Mouse (Mus musculus) intestine, embryonic 16.5 days (tissue): ENCODE data around the gene Fam234b. TPM values are rescaled to one million over a fixed set of nuclear protein-coding genes. Genes with fewer than 3 reads are reported as not detected.

ENCODE experiments used
- ATAC-seq: fragments of 200-750 bp; cut with Nextera tagmentation; 2 replicates; pipeline ENCODE4 v1.8.0; 2017; ENCODE audit warnings: moderate TSS enrichment, moderate library complexity
- H3K27ac ChIP-seq: fragments of 300-500 bp; sonication (generic); 2 replicates; pipeline ENCODE4 v1.5.1; 2014; ENCODE audit warnings: mild to moderate bottlenecking, low read length
- H3K27me3 ChIP-seq: fragments of 300-500 bp; sonication (generic); replicated peaks from 2 replicates; pipeline ENCODE4 v1.6.1; 2014; ENCODE audit warnings: low read length, control low read depth, mixed read lengths; ENCODE audit not compliant: control insufficient read depth, insufficient read depth
- H3K36me3 ChIP-seq: fragments of 300-500 bp; sonication (generic); 2 replicates; pipeline ENCODE4 v1.6.1; 2014; ENCODE audit warnings: low read length, control low read depth; ENCODE audit not compliant: control insufficient read depth, insufficient read depth
- H3K4me1 ChIP-seq: fragments of 300-500 bp; sonication (generic); 2 replicates; pipeline ENCODE4 v1.6.1; 2014; ENCODE audit warnings: low read length, control low read depth, mixed read lengths; ENCODE audit not compliant: control insufficient read depth, insufficient read depth
- H3K4me2 ChIP-seq: fragments of 300-500 bp; sonication (generic); 2 replicates; pipeline ENCODE4 v1.6.1; 2014; ENCODE audit warnings: low read depth, low read length, control low read depth
- H3K4me3 ChIP-seq: fragments of 300-500 bp; sonication (generic); 2 replicates; pipeline ENCODE4 v1.5.1; 2014; ENCODE audit warnings: mild to moderate bottlenecking, low read length
- H3K9ac ChIP-seq: fragments of 300-500 bp; sonication (generic); 2 replicates; pipeline ENCODE4 v1.6.1; 2014; ENCODE audit warnings: low read depth, low read length
- H3K9me3 ChIP-seq: fragments of 300-500 bp; sonication (generic); 2 replicates; pipeline ENCODE4 v1.6.1; 2016; ENCODE audit warnings: low read length, control low read depth; ENCODE audit not compliant: control insufficient read depth
- WGBS: fragments of 180-500 bp; shearing (Covaris S2); extraction: QIAGEN DNeasy Blood & Tissue Kit; methylation state at CpG from one replicate; pipeline ENCODE4 v1.1.7; 2014; 5-methylcytosine and 5-hydroxymethylcytosine counted together
- polyA plus RNA-seq: library from polyadenylated mRNA; unstranded; fragments of >200 nt; fragmentation: Nextera tagmentation; extraction: Ambion mirVana; gene quantifications from 2 replicates; pipeline ENCODE4 v1.2.1, GENCODE M21; 2015

Gene Fam234b
- polyA plus RNA-seq, 1 experiment from 2014 or later = 36.9 TPM

- H3K4me1 ChIP-seq = peaks cover 4% of the 10 kb centered on the region; the same call in 1 of the 2 replicates
- no peaks in the 10 kb centered on the region for H3K36me3 ChIP-seq
- ATAC-seq = no peak
- no peaks in the 10 kb centered on the region for H3K9me3 ChIP-seq
- H3K9ac ChIP-seq = no peak overlapping the region
- WGBS = 70% methylated on average over 3 of the region's 3 CpGs
- H3K27me3 ChIP-seq = no peaks in the 10 kb centered on the region
- no peak overlapping the region for H3K27ac ChIP-seq
- no peak overlapping the region for H3K4me2 ChIP-seq
- H3K4me3 ChIP-seq = no peak overlapping the region
Measured at GRCm38 (mm10) chr6:135169246-135169645, 28.5 kb upstream of the Fam234b start.

DNA sequence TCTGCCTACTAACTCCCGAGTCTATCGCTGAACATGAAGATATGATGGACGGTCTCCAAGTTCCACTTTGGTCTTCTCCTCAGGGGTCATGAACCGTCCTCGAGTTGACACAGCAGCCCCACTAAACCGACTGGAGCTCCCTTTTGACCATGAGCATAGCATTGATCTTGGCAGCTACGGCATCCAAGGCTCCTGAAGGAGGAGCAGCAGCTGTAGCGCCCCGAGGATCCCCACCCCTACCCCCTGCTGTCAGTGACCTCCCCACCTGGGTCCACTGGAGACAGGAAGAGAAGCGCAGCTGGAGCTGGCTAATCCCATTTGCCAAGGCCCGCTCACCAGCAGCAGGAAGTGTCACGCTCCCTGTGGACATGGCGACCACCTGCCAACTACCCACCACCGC, 26.0 kb upstream of the Fam234b start:
- no peaks in the 10 kb centered on the region for H3K36me3 ChIP-seq
- H3K27me3 ChIP-seq = no peaks in the 10 kb centered on the region
- H3K27ac ChIP-seq = no peak overlapping the region
- ATAC-seq = no peak
- H3K9ac ChIP-seq = no peak overlapping the region
- no peak overlapping the region for H3K4me3 ChIP-seq
- no peak overlapping the region for H3K4me2 ChIP-seq
- WGBS = 74% methylated on average over 14 of the region's 14 CpGs
- no peaks in the 10 kb centered on the region for H3K9me3 ChIP-seq
- 0 out of 2 replicates have a peak, but pooled peaks cover 4% of the 10 kb centered on the region for H3K4me1 ChIP-seq

DNA sequence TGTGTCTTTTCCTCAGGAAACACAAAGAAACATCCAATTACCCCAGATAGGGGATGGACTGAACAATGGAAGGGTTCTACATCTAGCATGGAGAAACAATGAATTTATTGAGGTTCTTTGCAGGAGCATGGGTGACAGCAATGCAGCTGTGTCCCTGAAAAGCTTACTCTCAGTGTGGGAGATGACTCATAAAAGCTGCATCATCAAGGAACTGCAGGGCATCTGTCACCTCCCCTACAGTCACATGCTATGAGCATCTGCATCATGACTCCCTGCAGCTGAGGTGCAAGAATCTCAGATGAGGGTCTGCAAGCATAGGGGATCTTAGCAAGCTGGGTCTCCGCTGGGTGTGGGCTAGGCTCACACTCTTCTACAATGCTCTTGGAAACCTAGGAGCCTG, 22.8 kb upstream of the Fam234b start:
- no peak overlapping the region for H3K27ac ChIP-seq

GRCm38 (mm10) chr6:135177271-135177670, 20.5 kb upstream of the Fam234b start:
- Histone ChIP-seq H3K27me3 (no peaks in the 10 kb centered on the region), H3K9me3 (no peaks in the 10 kb centered on the region), H3K9ac (no peak overlapping the region), H3K27ac (no peak overlapping the region), H3K4me1 (no peaks in the 10 kb centered on the region), H3K4me2 (no peak overlapping the region), H3K36me3 (no peaks in the 10 kb centered on the region), H3K4me3 (no peak overlapping the region)
- ATAC-seq = no peak

More for the DNA sequence above, 22.8 kb upstream of the Fam234b start:
- H3K4me1 ChIP-seq = no peaks in the 10 kb centered on the region
- ATAC-seq = no peak
- H3K4me2 ChIP-seq = no peak overlapping the region
- H3K4me3 ChIP-seq = no peak overlapping the region
- H3K36me3 ChIP-seq = no peaks in the 10 kb centered on the region
- no peaks in the 10 kb centered on the region for H3K27me3 ChIP-seq
- 100% methylated on average over 1 of the region's 1 CpGs for WGBS
- no peaks in the 10 kb centered on the region for H3K9me3 ChIP-seq
- H3K9ac ChIP-seq = no peak overlapping the region

- WGBS = 46% methylated on average over 3 of the region's 3 CpGs
- H3K9me3 ChIP-seq = no peaks in the 10 kb centered on the region
Measured at GRCm38 (mm10) chr6:135178599-135178998, 19.2 kb upstream of the Fam234b start.

GRCm38 (mm10) chr6:135182925-135183324, 14.9 kb upstream of the Fam234b start:
- Histone ChIP-seq H3K36me3 (no peaks in the 10 kb centered on the region), H3K27ac (no peak overlapping the region), H3K9me3 (no peaks in the 10 kb centered on the region), H3K4me3 (no peak overlapping the region), H3K27me3 (no peaks in the 10 kb centered on the region), H3K4me2 (no peak overlapping the region), H3K4me1 (peaks cover 6% of the 10 kb centered on the region; the same call in 1 of the 2 replicates), H3K9ac (no peak overlapping the region)
- no peak for ATAC-seq
- WGBS = 50% methylated on average over 4 of the region's 5 CpGs

More at GRCm38 (mm10) chr6:135178599-135178998, 19.2 kb upstream of the Fam234b start:
- no peak overlapping the region for H3K27ac ChIP-seq
- H3K4me2 ChIP-seq = no peak overlapping the region
- H3K9ac ChIP-seq = no peak overlapping the region
- no peaks in the 10 kb centered on the region for H3K27me3 ChIP-seq
- no peaks in the 10 kb centered on the region for H3K36me3 ChIP-seq
- no peak overlapping the region for H3K4me3 ChIP-seq
- no peak for ATAC-seq
- peaks cover 4% of the 10 kb centered on the region; the same call in 1 of the 2 replicates for H3K4me1 ChIP-seq

- ATAC-seq = peak; percentile 90
- no peaks in the 10 kb centered on the region for H3K36me3 ChIP-seq
- H3K4me1 ChIP-seq = peaks cover 6% of the 10 kb centered on the region; the same call in 1 of the 2 replicates
- H3K27me3 ChIP-seq = no peaks in the 10 kb centered on the region
- no peak overlapping the region for H3K4me3 ChIP-seq
- no peak overlapping the region for H3K9ac ChIP-seq
- 26% methylated on average over 8 of the region's 8 CpGs for WGBS
- H3K4me2 ChIP-seq = no peak overlapping the region
- H3K27ac ChIP-seq = no peak overlapping the region; the same call in 1 of the 2 replicates
- H3K9me3 ChIP-seq = no peaks in the 10 kb centered on the region
Measured at GRCm38 (mm10) chr6:135183961-135184360, 13.8 kb upstream of the Fam234b start.

DNA sequence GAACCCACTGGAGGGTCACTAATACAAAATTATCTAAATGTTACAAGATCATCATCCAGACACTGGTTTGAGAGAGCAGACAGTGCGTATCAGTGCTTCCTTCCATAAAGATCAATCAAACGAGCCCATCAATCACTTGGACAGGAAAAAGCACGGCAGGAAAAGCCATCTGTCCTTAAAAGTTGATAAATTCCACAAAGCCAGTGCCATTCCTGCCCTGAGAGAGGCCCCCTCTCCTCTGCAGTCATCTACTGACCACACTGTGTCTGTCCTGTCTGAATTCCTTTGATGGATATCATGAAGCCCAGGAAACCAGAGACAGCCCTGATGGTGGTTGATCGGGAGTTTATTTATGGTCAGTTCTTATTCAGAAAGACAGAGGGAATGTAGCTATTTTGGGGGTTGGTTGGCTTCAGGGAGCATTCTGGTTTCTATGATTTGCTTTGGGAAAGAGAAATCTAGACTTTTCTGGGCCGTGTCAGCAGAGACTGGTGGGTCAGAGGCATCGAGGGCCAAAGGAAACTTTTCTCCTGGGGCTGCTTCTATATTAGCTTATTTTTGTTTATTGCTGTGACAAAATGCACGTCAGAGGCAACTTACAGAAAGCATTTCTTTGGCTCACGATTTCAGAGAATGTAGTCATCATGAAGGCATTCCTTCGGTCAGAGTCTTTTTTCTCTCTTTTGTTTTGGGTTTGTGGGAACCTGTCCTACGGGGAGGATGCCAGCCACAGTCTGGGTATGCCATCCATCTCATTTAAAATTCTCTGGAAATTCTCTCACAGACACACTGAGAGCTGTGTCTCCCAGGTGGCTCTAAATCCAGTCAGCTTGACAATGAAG, 10.5 kb upstream of the Fam234b start:
- Histone ChIP-seq H3K9me3 (no peaks in the 10 kb centered on the region), H3K36me3 (no peaks in the 10 kb centered on the region), H3K27ac (no peak overlapping the region), H3K4me3 (no peak overlapping the region), H3K4me2 (no peak overlapping the region), H3K9ac (no peak overlapping the region), H3K4me1 (peaks cover 6% of the 10 kb centered on the region; the same call in 1 of the 2 replicates), H3K27me3 (no peaks in the 10 kb centered on the region)
- WGBS = 51% methylated on average over 10 of the region's 10 CpGs
- no peak for ATAC-seq

GRCm38 (mm10) chr6:135188629-135189028, 9.1 kb upstream of the Fam234b start:
- no peak overlapping the region for H3K4me2 ChIP-seq
- WGBS = 51% methylated on average over 4 of the region's 4 CpGs
- no peak overlapping the region for H3K9ac ChIP-seq
- peaks cover 2% of the 10 kb centered on the region; the same call in 1 of the 2 replicates for H3K4me1 ChIP-seq
- no peaks in the 10 kb centered on the region for H3K27me3 ChIP-seq
- H3K9me3 ChIP-seq = no peaks in the 10 kb centered on the region
- H3K4me3 ChIP-seq = no peak overlapping the region
- H3K27ac ChIP-seq = no peak overlapping the region
- H3K36me3 ChIP-seq = no peaks in the 10 kb centered on the region
- ATAC-seq = no peak
